ENCODE assay signal across 12 mouse cellular contexts in the genomic region with DNA sequence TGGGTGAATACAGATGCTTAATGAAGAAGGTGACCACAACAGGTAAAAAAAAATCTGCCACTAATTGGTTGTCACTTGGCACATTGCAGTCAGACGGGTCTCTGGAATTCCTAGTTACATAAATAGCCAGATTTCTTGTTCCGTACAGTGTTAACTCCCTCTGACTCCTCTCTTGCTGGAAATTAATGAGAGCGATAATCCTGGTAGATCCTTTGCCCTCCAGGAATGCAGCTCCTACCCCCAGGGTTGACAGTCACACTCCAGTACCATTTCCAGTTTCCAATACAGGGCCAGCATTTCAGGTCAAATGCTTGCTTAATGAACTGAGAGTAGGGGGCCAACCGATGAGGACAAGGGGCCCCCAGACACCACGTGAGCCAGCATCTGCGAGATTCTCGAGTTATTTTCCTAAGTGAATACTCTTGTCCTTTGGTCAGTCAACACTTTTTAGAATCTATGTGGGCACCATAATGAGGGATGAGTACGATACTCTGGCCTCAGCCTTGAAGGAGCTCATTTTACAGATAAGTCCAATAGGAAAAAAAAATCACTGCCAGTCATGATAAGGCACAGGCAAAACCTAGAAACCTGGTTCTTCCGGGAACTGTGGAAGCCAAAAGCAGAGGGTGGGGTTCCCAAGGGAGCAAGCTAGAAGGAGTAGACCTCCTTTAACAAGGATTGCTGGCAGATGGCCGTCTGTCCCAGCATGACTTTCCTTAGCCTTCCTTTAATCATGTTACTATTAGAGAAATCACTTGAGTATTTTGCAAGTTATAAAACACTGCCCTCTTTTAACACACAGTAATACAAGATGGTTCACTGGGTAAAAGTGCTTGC.
"Had no signal": no experiment of that assay in that cellular context is flagged by ENCODE, and none has a peak within 500 bp of the region (broad histone marks: within the 10 kb centered on the region; RNA-seq: fewer than 3 reads in every experiment).

No protein-coding gene starts in this region.

- DNase-seq: kidney, adult 2 months; kidney, postnatal 25 days; left cerebral cortex, postnatal 4 days; liver, postnatal 0 days; lung, embryonic 14.5 days; thymus, postnatal 25 days had no signal

- H3K4me3 ChIP-seq: limb, embryonic 12.5 days; limb, embryonic 15.5 days; midbrain, embryonic 12.5 days had no signal

- H3K27ac ChIP-seq: kidney, postnatal 0 days; limb, embryonic 12.5 days; limb, embryonic 15.5 days; liver, embryonic 14.5 days; macrophage; midbrain, embryonic 12.5 days had no signal
